Mouse (Mus musculus) cerebellum, adult 2 months (tissue): ENCODE data around the gene Rbms1.

ENCODE experiments used
- CTCF ChIP-seq: fragments of 200-500 bp; IDR thresholded peaks from 2 replicates; pipeline ENCODE4 v1.5.1; 2011; ENCODE audit warnings: low read depth, mild to moderate bottlenecking, control low read depth, low read length, moderate library complexity, borderline replicate concordance; ENCODE audit not compliant: insufficient read depth
- POLR2A ChIP-seq: fragments of 200-500 bp; IDR thresholded peaks from 2 replicates; pipeline ENCODE4 v1.6.1; 2011; ENCODE audit warnings: low read length, control low read depth, borderline replicate concordance; ENCODE audit not compliant: insufficient read depth

GRCm38 (mm10) chr2:60847984-60848383 lies 115.0 kb downstream of the Rbms1 start:
- TF ChIP-seq CTCF: no peak
- TF ChIP-seq POLR2A: no peak
